Mouse (Mus musculus) cerebellum, adult 11-12 months (tissue): ENCODE results near the gene Zfp61.

ENCODE experiments used
- DNase-seq: peaks from one replicate; pipeline ENCODE4 v3.0.0; 2022

Zfp61 gene

GRCm38 (mm10) chr7:24300771-24301282 is at the start of gene Zfp61:
Gene Zfp61 (minus strand): TSS chr7:24301232.
- no peak for DNase-seq

GRCm38 (mm10) chr7:24348896-24349295 is 47.9 kb upstream of the Zfp61 start, which contains the start of gene Lypd5:
Gene Lypd5 (plus strand): TSS chr7:24349196.
- DNase-seq = no peak

GRCm38 (mm10) chr7:24346444-24346843 is 45.4 kb upstream of the Zfp61 start:
- DNase-seq = no peak

- DNase-seq = no peak
Measured at GRCm38 (mm10) chr7:24343701-24344272, 42.8 kb upstream of the Zfp61 start.

GRCm38 (mm10) chr7:24338241-24338640 is 37.2 kb upstream of the Zfp61 start:
- DNase-seq = no peak

- no peak for DNase-seq
Measured at GRCm38 (mm10) chr7:24335699-24336309, 34.8 kb upstream of the Zfp61 start.

GRCm38 (mm10) chr7:24333304-24333986 is 32.4 kb upstream of the Zfp61 start, which contains the start of gene Tescl:
Gene Tescl (minus strand): TSS chr7:24333936.
- no peak for DNase-seq

GRCm38 (mm10) chr7:24327281-24327975 is 26.4 kb upstream of the Zfp61 start:
- no peak for DNase-seq

GRCm38 (mm10) chr7:24326273-24327135 is 25.5 kb upstream of the Zfp61 start:
- no peak for DNase-seq

GRCm38 (mm10) chr7:24325675-24326128 is 24.7 kb upstream of the Zfp61 start:
- no peak for DNase-seq

GRCm38 (mm10) chr7:24325197-24325596 is 24.2 kb upstream of the Zfp61 start:
- DNase-seq = no peak

- no peak for DNase-seq
Measured at GRCm38 (mm10) chr7:24322593-24322992, 21.6 kb upstream of the Zfp61 start.

- no peak for DNase-seq
Measured at GRCm38 (mm10) chr7:24318942-24319341, 17.9 kb upstream of the Zfp61 start.

- peak; percentile 96 for DNase-seq
Measured at GRCm38 (mm10) chr7:24316567-24317092, 15.6 kb upstream of the Zfp61 start, which contains the start of gene Zfp94. Gene Zfp94 (minus strand): TSS chr7:24316666.

- peak; percentile 64 for DNase-seq
Measured at GRCm38 (mm10) chr7:24315726-24316566, 14.9 kb upstream of the Zfp61 start.

GRCm38 (mm10) chr7:24299823-24300481 is 1.1 kb downstream of the Zfp61 start:
- peak; percentile 73 for DNase-seq

- peak; percentile 87 for DNase-seq
Measured at GRCm38 (mm10) chr7:24298973-24299708, 1.9 kb downstream of the Zfp61 start.

- peak; percentile 51 for DNase-seq
Measured at GRCm38 (mm10) chr7:24298635-24298972, 2.4 kb downstream of the Zfp61 start.

GRCm38 (mm10) chr7:24297361-24298095 is 3.5 kb downstream of the Zfp61 start:
- DNase-seq = no peak
